ENCODE assay signal across 1 mouse cellular context in genomic region chr6:125166861-125167650, GRCm38 (mm10).
TF ChIP-seq lines count a peak whose summit lies in the region.

No protein-coding gene starts in this region.

TF ChIP-seq in CH12.LX, 34 proteins besides CTCF, POLR2A, EP300 and RAD21 (continued from another document):
- TF ChIP-seq MAFK (IDR thresholded peaks at IDR 0.05; ENCODE audit: insufficient replicate concordance, low read length) (peak; percentile 39; the same call in 1 of the 2 replicates), TBP (conservative IDR thresholded peaks at IDR 0.05; ENCODE audit: low read depth, low read length) (no peak)
